ENCODE assay signal across 15 mouse cellular contexts in the genomic region with DNA sequence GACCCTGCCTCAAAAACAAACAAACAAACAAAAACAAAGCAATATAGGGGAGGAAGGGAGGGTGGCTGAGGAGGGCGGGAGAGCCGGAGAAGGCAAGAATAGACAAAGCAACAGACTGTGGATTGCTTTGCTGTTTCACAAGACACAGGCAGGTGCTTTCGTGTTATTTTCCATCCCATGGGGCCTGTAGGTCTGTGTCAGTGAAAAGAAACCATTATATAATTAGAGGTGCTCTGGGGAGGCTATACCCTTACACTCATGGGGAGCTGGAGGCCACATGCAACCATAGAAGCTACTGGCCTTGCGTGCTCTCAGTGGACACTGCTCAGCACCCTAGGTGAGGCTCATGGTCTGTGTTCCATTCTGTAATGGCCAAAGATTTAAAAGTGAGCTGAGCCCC. TPM values are rescaled to one million over a fixed set of nuclear protein-coding genes. Genes with fewer than 3 reads are reported as not detected.
"Had no signal": no experiment of that assay in that cellular context is flagged by ENCODE, and none has a peak within 500 bp of the region (broad histone marks: within the 10 kb centered on the region; RNA-seq: fewer than 3 reads in every experiment).

No protein-coding gene starts in this region.

- H3K27ac ChIP-seq: macrophage; midbrain, embryonic 12.5 days; neural tube, embryonic 12.5 days; stomach, embryonic 15.5 days; stomach, postnatal 0 days had no signal

- H3K9ac ChIP-seq: lung, embryonic 14.5 days; midbrain, embryonic 12.5 days; neural tube, embryonic 12.5 days; stomach, embryonic 15.5 days had no signal

- H3K27me3 ChIP-seq: neural tube, embryonic 12.5 days; stomach, embryonic 15.5 days had no signal

- H3K4me2 ChIP-seq: lung, embryonic 14.5 days; midbrain, embryonic 12.5 days; neural tube, embryonic 12.5 days; stomach, embryonic 15.5 days had no signal

- H3K36me3 ChIP-seq: midbrain, embryonic 12.5 days; neural tube, embryonic 12.5 days; stomach, embryonic 15.5 days had no signal

- H3K4me3 ChIP-seq: megakaryocyte, embryonic 14.5 days; midbrain, embryonic 12.5 days; neural tube, embryonic 12.5 days; stomach, embryonic 15.5 days had no signal

- H3K4me1 ChIP-seq: megakaryocyte, embryonic 14.5 days; stomach, embryonic 15.5 days had no signal

- H3K9me3 ChIP-seq: megakaryocyte, embryonic 14.5 days; midbrain, embryonic 12.5 days; neural tube, embryonic 12.5 days; stomach, embryonic 15.5 days had no signal

- DNase-seq: lung, adult 18-20 months; lung, embryonic 14.5 days; lung, postnatal 10 days; right cerebral cortex, postnatal 14 days; thymus, adult 2 months; thymus, postnatal 25 days; thymus, postnatal 4 days had no signal

RNA-seq across cellular contexts. Expression of a gene that starts 6.7 kb away (rescaled TPM):
- polyA plus RNA-seq: liver, embryonic 16.5 days; macrophage; spleen, adult 2 months; thymus, adult 2 months had no signal
